Mouse (Mus musculus): Measurements from ENCODE around the gene H60b.

GRCm38 (mm10) chr10:22273684-22274305, 115.4 kb downstream of the H60b start:
- no peak for TF ChIP-seq POLR2A (IDR thresholded peaks at IDR 0.05; ENCODE audit: insufficient read depth, low read depth, low read length)
- TF ChIP-seq EP300 (IDR thresholded peaks at IDR 0.05; ENCODE audit: insufficient read depth, low read depth, low read length) = no peak

Data from heart, adult 2 months (tissue).